Mouse (Mus musculus) MEL (cell line): ENCODE results near the gene Aak1. TPM values are rescaled to one million over a fixed set of nuclear protein-coding genes. Genes with fewer than 3 reads are reported as not detected.
A peak's percentile ranks its signal among the peaks of the same experiment; 100 is the strongest.

Source experiments
- DNase-seq: peaks from one replicate; pipeline ENCODE4 v3.0.0; 2011; ENCODE audit warnings: low read depth, low spot score
- H3K27ac ChIP-seq: 2 replicates; pipeline ENCODE4 v1.5.1; 2012; ENCODE audit warnings: low read depth, mild to moderate bottlenecking, control low read depth, low read length, moderate library complexity; ENCODE audit not compliant: control insufficient read depth
- H3K27me3 ChIP-seq, 2 experiments: fragments of 150-350 bp in 1 of 2; sonication (generic) in 1 of 2; 2 replicates each; pipeline ENCODE4 v1.6.1; 2012; ENCODE audit warnings: low read length in 2 of 2, mild to moderate bottlenecking in 2 of 2, improper control_type of control experiment in 1 of 2, moderate library complexity in 1 of 2; ENCODE audit not compliant: insufficient read depth in 2 of 2, control insufficient read depth in 1 of 2
- H3K36me3 ChIP-seq, 2 experiments: 2 replicates each; pipeline ENCODE4 v1.6.1; 2012 to 2014; ENCODE audit warnings: low read length in 2 of 2, improper control_type of control experiment in 1 of 2, inconsistent platforms in 1 of 2, mild to moderate bottlenecking in 1 of 2; ENCODE audit not compliant: insufficient read depth in 2 of 2, control insufficient read depth in 1 of 2
- H3K4me1 ChIP-seq, 2 experiments: fragments of 150-350 bp in 1 of 2; sonication (generic) in 1 of 2; 2 replicates each; pipeline ENCODE4 v1.6.1; 2012; ENCODE audit warnings: low read length in 2 of 2, improper control_type of control experiment in 1 of 2, mild to moderate bottlenecking in 1 of 2; ENCODE audit not compliant: insufficient read depth in 2 of 2, control insufficient read depth in 1 of 2
- H3K4me3 ChIP-seq, 2 experiments: fragments of 150-350 bp in 1 of 2; sonication (generic) in 1 of 2; 2 replicates each; pipeline ENCODE4 v1.5.1; 2012; ENCODE audit warnings: low read depth in 2 of 2, low read length in 2 of 2, mild to moderate bottlenecking in 2 of 2, moderate library complexity in 2 of 2, control low read depth in 1 of 2, improper control_type of control experiment in 1 of 2; ENCODE audit not compliant: control insufficient read depth in 1 of 2, insufficient read depth in 1 of 2
- H3K79me2 ChIP-seq: 2 replicates; pipeline ENCODE4 v1.6.1; 2012; ENCODE audit warnings: mild to moderate bottlenecking, low read length, moderate library complexity; ENCODE audit not compliant: control insufficient read depth, poor library complexity, insufficient read depth
- H3K9ac ChIP-seq: 2 replicates; pipeline ENCODE4 v1.6.1; 2012; ENCODE audit warnings: low read depth, mild to moderate bottlenecking, control low read depth, low read length, moderate library complexity; ENCODE audit not compliant: control insufficient read depth, poor library complexity, severe bottlenecking
- H3K9me3 ChIP-seq: fragments of 150-350 bp; sonication (generic); replicated peaks from 2 replicates; pipeline ENCODE4 v1.6.1; 2012; ENCODE audit warnings: mild to moderate bottlenecking, low read length, improper control_type of control experiment, moderate library complexity; ENCODE audit not compliant: insufficient read depth
- BHLHE40 ChIP-seq: IDR thresholded peaks from 2 replicates; pipeline ENCODE4 v1.6.1; 2012; ENCODE audit warnings: low read depth, mild to moderate bottlenecking, inconsistent platforms, low read length, improper control_type of control experiment, borderline replicate concordance
- CHD1 ChIP-seq: IDR thresholded peaks from 2 replicates; pipeline ENCODE4 v1.6.1; 2012; ENCODE audit warnings: low read depth, mild to moderate bottlenecking, inconsistent platforms, low read length, improper control_type of control experiment
- CHD2 ChIP-seq: IDR thresholded peaks from 2 replicates; pipeline ENCODE4 v1.6.1; 2011; ENCODE audit warnings: low read length, improper control_type of control experiment
- CTCF ChIP-seq, 3 experiments: IDR thresholded peaks in 2 of 3; conservative IDR thresholded peaks in 1 of 3; 2 replicates each; pipeline ENCODE4 v1.5.1; 2011 to 2012; ENCODE audit warnings: low read length in 3 of 3, low read depth in 2 of 3, mild to moderate bottlenecking in 2 of 3, improper control_type of control experiment in 1 of 3, inconsistent platforms in 1 of 3, mixed read lengths in 1 of 3, moderate library complexity in 1 of 3; ENCODE audit not compliant: control insufficient read depth in 1 of 3, insufficient read depth in 1 of 3, poor library complexity in 1 of 3, severe bottlenecking in 1 of 3
- E2F4 ChIP-seq: IDR thresholded peaks from 2 replicates; pipeline ENCODE4 v1.6.1; 2011; ENCODE audit warnings: low read depth, low read length, improper control_type of control experiment, borderline replicate concordance
- ELF1 ChIP-seq: IDR thresholded peaks from 2 replicates; pipeline ENCODE4 v1.6.1; 2014; ENCODE audit warnings: low read depth, mild to moderate bottlenecking, inconsistent platforms, low read length, improper control_type of control experiment, moderate library complexity
- ETS1 ChIP-seq: IDR thresholded peaks from 2 replicates; pipeline ENCODE4 v1.6.1; 2012; ENCODE audit warnings: low read depth, mild to moderate bottlenecking, inconsistent platforms, low read length, improper control_type of control experiment, moderate library complexity
- GABPA ChIP-seq: IDR thresholded peaks from 2 replicates; pipeline ENCODE4 v1.6.1; 2012; ENCODE audit warnings: low read depth, mild to moderate bottlenecking, inconsistent platforms, low read length, improper control_type of control experiment, moderate library complexity
- HCFC1 ChIP-seq: IDR thresholded peaks from 2 replicates; pipeline ENCODE4 v1.6.1; 2012; ENCODE audit warnings: low read depth, mild to moderate bottlenecking, inconsistent platforms, low read length, improper control_type of control experiment, moderate library complexity
- JUND ChIP-seq: IDR thresholded peaks from 2 replicates; pipeline ENCODE4 v1.6.1; 2011; ENCODE audit warnings: low read depth, mild to moderate bottlenecking, improper control_type of control experiment, low read length
- KAT2A ChIP-seq: conservative IDR thresholded peaks from 2 replicates; pipeline ENCODE4 v1.6.1; 2012; ENCODE audit warnings: low read depth, low read length, improper control_type of control experiment, inconsistent platforms
- MAX ChIP-seq: IDR thresholded peaks from 2 replicates; pipeline ENCODE4 v1.6.1; 2011; ENCODE audit warnings: low read length, improper control_type of control experiment
- MAZ ChIP-seq: IDR thresholded peaks from 2 replicates; pipeline ENCODE4 v1.6.1; 2012; ENCODE audit warnings: low read depth, mild to moderate bottlenecking, inconsistent platforms, low read length, improper control_type of control experiment
- MEF2A ChIP-seq: IDR thresholded peaks from 2 replicates; pipeline ENCODE4 v1.6.1; 2014; ENCODE audit warnings: low read depth, mild to moderate bottlenecking, inconsistent platforms, low read length, improper control_type of control experiment; ENCODE audit not compliant: poor library complexity, insufficient replicate concordance, severe bottlenecking; ENCODE audit errors: extremely low read depth
- MXI1 ChIP-seq: IDR thresholded peaks from 2 replicates; pipeline ENCODE4 v1.6.1; 2011; ENCODE audit warnings: mild to moderate bottlenecking, low read depth, low read length, improper control_type of control experiment
- MYB ChIP-seq: IDR thresholded peaks from 2 replicates; pipeline ENCODE4 v1.6.1; 2011; ENCODE audit warnings: mild to moderate bottlenecking, low read depth, low read length, improper control_type of control experiment
- MYC ChIP-seq: IDR thresholded peaks from 2 replicates; pipeline ENCODE4 v1.6.1; 2011; ENCODE audit warnings: low read depth, mild to moderate bottlenecking, low read length, improper control_type of control experiment, moderate library complexity
- NELFE ChIP-seq: IDR thresholded peaks from 2 replicates; pipeline ENCODE4 v1.6.1; 2011; ENCODE audit warnings: low read depth, low read length, improper control_type of control experiment
- NRF1 ChIP-seq: IDR thresholded peaks from 2 replicates; pipeline ENCODE4 v1.6.1; 2014; ENCODE audit warnings: low read depth, mild to moderate bottlenecking, inconsistent platforms, low read length, improper control_type of control experiment, moderate library complexity; ENCODE audit not compliant: poor library complexity, insufficient read depth, severe bottlenecking
- POLR2A ChIP-seq, 2 experiments: IDR thresholded peaks; 2 replicates each; pipeline ENCODE4 v1.6.1; 2011 to 2012; ENCODE audit warnings: low read length in 2 of 2, mild to moderate bottlenecking in 2 of 2, control low read depth in 1 of 2, improper control_type of control experiment in 1 of 2, low read depth in 1 of 2, moderate library complexity in 1 of 2; ENCODE audit not compliant: control insufficient read depth in 1 of 2, insufficient read depth in 1 of 2, poor library complexity in 1 of 2
- POLR2AphosphoS2 ChIP-seq: IDR thresholded peaks from 2 replicates; pipeline ENCODE4 v1.6.1; 2011; ENCODE audit warnings: low read length, improper control_type of control experiment
- RAD21 ChIP-seq: IDR thresholded peaks from 2 replicates; pipeline ENCODE4 v1.6.1; 2011; ENCODE audit warnings: mild to moderate bottlenecking, low read depth, low read length, improper control_type of control experiment
- RCOR1 ChIP-seq: IDR thresholded peaks from 2 replicates; pipeline ENCODE4 v1.6.1; 2012; ENCODE audit warnings: low read depth, mild to moderate bottlenecking, inconsistent platforms, low read length, improper control_type of control experiment
- SIN3A ChIP-seq: IDR thresholded peaks from 2 replicates; pipeline ENCODE4 v1.6.1; 2012; ENCODE audit warnings: low read length, improper control_type of control experiment, inconsistent platforms
- SMC3 ChIP-seq: IDR thresholded peaks from 2 replicates; pipeline ENCODE4 v1.6.1; 2011; ENCODE audit warnings: low read depth, low read length, improper control_type of control experiment
- TBP ChIP-seq: IDR thresholded peaks from 2 replicates; pipeline ENCODE4 v1.8.0; 2011; ENCODE audit warnings: low read depth, low read length, improper control_type of control experiment
- TCF12 ChIP-seq: IDR thresholded peaks from 2 replicates; pipeline ENCODE4 v1.6.1; 2014; ENCODE audit warnings: low read depth, mild to moderate bottlenecking, inconsistent platforms, low read length, improper control_type of control experiment, moderate library complexity
- UBTF ChIP-seq: IDR thresholded peaks from 2 replicates; pipeline ENCODE4 v1.6.1; 2012; ENCODE audit warnings: low read depth, mild to moderate bottlenecking, inconsistent platforms, low read length, improper control_type of control experiment, moderate library complexity, borderline replicate concordance; ENCODE audit not compliant: insufficient read depth
- ZC3H11A ChIP-seq: IDR thresholded peaks from 2 replicates; pipeline ENCODE4 v1.6.1; 2012; ENCODE audit warnings: low read depth, mild to moderate bottlenecking, inconsistent platforms, low read length, improper control_type of control experiment
- ZKSCAN1 ChIP-seq: IDR thresholded peaks from 2 replicates; pipeline ENCODE4 v1.6.1; 2012; ENCODE audit warnings: low read depth, mild to moderate bottlenecking, inconsistent platforms, low read length, improper control_type of control experiment, moderate library complexity
- ZMIZ1 ChIP-seq: IDR thresholded peaks from 2 replicates; pipeline ENCODE4 v1.6.1; 2012; ENCODE audit warnings: low read depth, mild to moderate bottlenecking, inconsistent platforms, low read length, improper control_type of control experiment, moderate library complexity
- polyA plus RNA-seq, 2 experiments: library from polyadenylated mRNA; stranded (reverse) in 1 of 2; unstranded in 1 of 2; fragments of >175 nt in 1 of 2; fragments of >200 nt in 1 of 2; gene quantifications; 2 replicates each; pipeline versions ENCODE4 v1.2.1 to v1.2.4; 2012; ENCODE audit warnings: low replicate concordance in 2 of 2, low read depth in 1 of 2; ENCODE audit not compliant: insufficient read length in 2 of 2, insufficient read depth in 1 of 2, missing spikeins in 1 of 2
- total RNA-seq: library from RNA; depleted of rRNA; stranded (reverse); fragments of 300-350 nt; gene quantifications from 2 replicates; pipeline ENCODE4 v1.2.3, GENCODE M21; 2012

Gene Aak1
- total and polyA plus RNA-seq, 3 experiments: 6.4 to 353 (median 25.4) TPM

GRCm38 (mm10) chr6:87016916-87017315 lies 167.6 kb downstream of the Aak1 start:
- H3K79me2 ChIP-seq: 0 out of 2 replicates have a peak, but pooled peaks cover 1% of the 10 kb centered on the region
- peaks cover 1 to 31% of the 10 kb centered on the region in 2 experiments; a peak in 3 of 4 replicates for H3K36me3 ChIP-seq
- no peaks in the 10 kb centered on the region for H3K27me3 ChIP-seq
- peaks cover 0 to 1% of the 10 kb centered on the region in 2 experiments; a peak in 1 of 4 replicates for H3K4me1 ChIP-seq
- TF ChIP-seq MYC (0 out of 2 replicates have a peak, but pooled peaks have one; percentile 27), UBTF (no peak), NELFE (no peak), CHD1 (no peak), POLR2A (IDR thresholded peaks at IDR 0.05; ENCODE audit: control insufficient read depth in 1 of 2, insufficient read depth in 1 of 2, low read depth in 1 of 2, low read length in 2 of 2, poor library complexity in 1 of 2) (no peak), KAT2A (no peak), SMC3 (peak; percentile 51), ZKSCAN1 (no peak), CHD2 (no peak), ZMIZ1 (no peak), HCFC1 (no peak), RAD21 (peak; percentile 54), MEF2A (no peak), RCOR1 (no peak), NRF1 (no peak), JUND (no peak), ELF1 (no peak), GABPA (no peak), ETS1 (no peak), MYB (no peak), TBP (no peak), MXI1 (no peak), E2F4 (no peak), MAX (no peak), BHLHE40 (no peak), ZC3H11A (peak; percentile 21; the same call in 1 of the 2 replicates), TCF12 (no peak), POLR2AphosphoS2 (no peak), CTCF (IDR thresholded peaks at IDR 0.05 in 2 of 3, conservative IDR thresholded peaks at IDR 0.05 in 1 of 3; ENCODE audit: control insufficient read depth in 1 of 3, insufficient read depth in 1 of 3, low read depth in 2 of 3, low read length in 3 of 3, poor library complexity in 1 of 3, severe bottlenecking in 1 of 3) (peak; percentile 61 to 76 (median 70)), MAZ (no peak), SIN3A (no peak)
- H3K4me3 ChIP-seq: no peak overlapping the region
- no peak overlapping the region for H3K27ac ChIP-seq
- H3K9ac ChIP-seq: no peak overlapping the region
- DNase-seq: peak; percentile 84
- no peaks in the 10 kb centered on the region for H3K9me3 ChIP-seq
